Mouse (Mus musculus): ENCODE results near the gene Scoc. TPM values are rescaled to one million over a fixed set of nuclear protein-coding genes. Genes with fewer than 3 reads are reported as not detected.
A peak's percentile ranks its signal among the peaks of the same experiment; 100 is the strongest.

Gene Scoc
- total RNA-seq, 2 experiments from 2014 or later = 58.0 to 62.4 TPM

GRCm38 (mm10) chr8:83405548-83405947 is 52.6 kb downstream of the Scoc start:
- DNase-seq = no peak

DNA sequence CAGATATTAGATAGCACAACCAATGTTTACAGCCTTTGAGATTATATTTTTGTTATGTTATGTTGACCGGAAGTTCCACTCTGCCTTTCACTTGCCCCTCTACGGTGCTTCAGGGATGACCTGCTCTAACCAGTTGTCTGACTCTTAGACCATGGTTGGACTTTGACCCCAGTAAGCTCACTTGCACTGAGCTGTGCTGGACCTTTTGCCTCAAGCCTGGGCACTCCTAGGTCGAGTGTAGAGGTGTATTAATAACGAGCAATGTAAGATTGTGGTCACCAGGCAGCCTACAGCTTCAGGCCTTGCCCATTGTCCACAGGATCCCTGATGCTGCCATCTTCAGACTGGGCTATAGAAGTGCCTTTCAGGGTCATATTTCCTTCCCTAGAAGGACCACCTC is 60.5 kb downstream of the Scoc start:
- DNase-seq = no peak

GRCm38 (mm10) chr8:83396680-83397079 is 61.5 kb downstream of the Scoc start:
- DNase-seq = no peak

DNA sequence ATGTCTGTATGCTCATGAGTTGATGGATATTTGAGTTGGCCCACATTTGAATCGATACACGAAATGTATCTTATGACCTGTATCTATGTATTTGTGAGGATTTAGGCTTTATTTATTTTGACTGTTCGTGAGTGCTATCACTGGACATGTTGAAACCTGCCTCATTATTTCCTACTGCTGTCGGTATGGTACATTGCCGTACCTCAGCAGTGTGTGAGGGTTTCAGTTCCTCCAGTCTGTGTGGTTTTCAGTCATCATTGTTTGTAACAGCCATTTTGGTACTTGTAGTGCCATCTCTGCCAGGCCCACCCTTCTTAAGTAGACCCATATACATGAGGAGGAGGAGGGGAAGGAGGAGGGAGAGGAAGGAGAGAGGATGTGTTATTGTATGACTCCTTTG is 63.9 kb downstream of the Scoc start:
- DNase-seq = no peak

GRCm38 (mm10) chr8:83392521-83392920 is 65.7 kb downstream of the Scoc start:
- DNase-seq = no peak

DNA sequence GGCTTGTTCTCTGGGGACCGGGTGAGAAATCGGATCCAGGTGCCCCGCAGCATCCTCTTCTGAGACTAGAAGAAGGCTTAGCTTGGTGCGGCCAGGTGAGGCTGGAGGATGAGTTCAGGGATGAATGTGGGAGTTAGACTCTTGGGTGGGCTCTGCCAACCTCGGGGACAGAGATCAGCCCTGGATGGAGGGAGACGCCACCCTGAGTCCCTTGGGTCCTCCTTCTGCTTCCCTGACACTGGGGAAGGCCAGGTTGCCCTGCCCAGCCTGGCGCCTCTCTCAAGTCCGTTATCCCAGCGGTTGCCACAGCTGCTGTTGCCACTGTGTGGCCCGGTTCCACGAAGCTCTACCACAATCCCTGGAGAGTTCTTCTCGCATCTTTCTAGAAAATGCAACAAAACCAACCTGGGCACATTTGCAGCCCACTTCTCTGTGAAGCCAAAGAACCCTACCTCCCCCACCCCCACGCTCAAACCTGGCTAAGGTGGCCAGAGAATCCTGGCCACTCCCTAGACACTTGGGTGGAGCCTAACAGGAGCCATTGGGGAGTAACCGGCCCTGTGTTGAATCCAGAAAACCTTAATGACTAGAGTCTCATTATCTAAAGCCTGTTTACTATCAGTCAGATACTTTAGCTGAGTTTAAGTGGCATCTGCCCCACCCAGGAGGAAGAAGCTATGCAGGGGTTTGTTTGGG is 68.0 kb downstream of the Scoc start:
- DNase-seq = no peak

GRCm38 (mm10) chr8:83389316-83390005 is 68.7 kb downstream of the Scoc start, which contains the start of gene Clgn:
Gene Clgn (plus strand): TSS chr8:83389867.
- DNase-seq = peak; percentile 67

DNA sequence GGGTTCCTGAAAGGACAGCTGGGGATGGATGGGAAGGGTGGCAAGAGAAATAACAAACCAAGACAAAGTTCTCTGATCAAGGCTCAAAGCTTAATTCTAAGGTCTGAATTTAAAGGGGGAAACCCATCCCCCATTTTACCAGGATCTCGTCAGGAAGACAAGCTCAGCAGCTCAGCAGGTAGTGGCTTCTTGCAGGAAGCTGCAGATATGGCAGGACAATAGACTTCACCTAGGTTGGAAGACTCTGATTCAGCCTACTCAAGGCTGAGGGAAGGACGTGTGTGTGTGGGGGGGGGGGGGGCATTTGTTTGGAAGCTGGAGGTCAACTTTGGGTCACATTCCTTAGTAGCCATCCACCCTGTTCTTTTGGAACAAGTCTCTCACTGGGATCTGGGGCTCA is 75.3 kb downstream of the Scoc start:
- DNase-seq = no peak

DNA sequence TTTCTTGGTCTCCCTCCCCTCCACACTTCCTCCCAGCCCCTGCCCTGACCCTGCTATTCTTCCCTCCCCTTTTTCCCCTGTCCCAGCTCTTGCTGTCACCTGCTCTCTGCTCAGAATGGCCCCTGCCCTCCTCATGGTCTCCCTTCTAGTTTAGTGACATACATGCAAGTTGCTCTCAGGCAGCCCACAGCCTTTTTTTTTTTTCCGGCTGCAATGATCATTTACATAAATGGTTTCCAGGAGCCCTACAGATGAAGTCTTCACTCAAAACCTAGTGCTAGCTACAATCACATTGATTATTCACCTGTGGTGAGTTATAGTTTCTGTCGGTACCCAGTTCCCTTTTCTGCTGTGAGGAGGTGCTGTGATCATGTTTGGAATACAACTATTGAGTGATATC is 77.2 kb downstream of the Scoc start:
- DNase-seq = no peak

GRCm38 (mm10) chr8:83380141-83380540 is 78.0 kb downstream of the Scoc start:
- DNase-seq = no peak

Other genes with a start within 250 kb of the Scoc start
- 1,000 to 10,000 TPM; 2,963 to 3,460 TPM for gene Ucp1, start 168.0 kb downstream of the Scoc start, total RNA-seq (2021)
- 10 to 100 TPM; 22.2 to 25.8 TPM for gene Elmod2, start 125.9 kb downstream of the Scoc start, total RNA-seq (2021)
- gene Mgat4d, start 109.9 kb downstream of the Scoc start, total RNA-seq (2021) = not detected
- 1 to 10 TPM in 1 of 2 experiments, under 1 TPM in 1; 0.60 to 1.4 TPM for gene Clgn, start 68.5 kb downstream of the Scoc start, total RNA-seq (2021)
- gene Olfr370, start 77.4 kb upstream of the Scoc start, total RNA-seq (2021) = not detected
- 100 to 1,000 TPM; 340 to 396 TPM for gene Ndufb7, start 108.3 kb upstream of the Scoc start, total RNA-seq (2021)
- 100 to 1,000 TPM; 305 to 336 TPM for gene Tecr, start 149.6 kb upstream of the Scoc start, total RNA-seq (2021)
- gene Dnajb1, start 149.8 kb upstream of the Scoc start, total RNA-seq (2021) = 10 to 100 TPM; 24.7 to 28.8 TPM
- gene Gipc1, start 194.3 kb upstream of the Scoc start, total RNA-seq (2021) = 10 to 100 TPM; 51.4 to 52.5 TPM
- 1 to 10 TPM in 1 of 2 experiments, under 1 TPM in 1; 0.75 to 1.4 TPM for gene Ptger1, start 208.3 kb upstream of the Scoc start, total RNA-seq (2021)
- 100 to 1,000 TPM; 130 to 163 TPM for gene Pkn1, start 240.8 kb upstream of the Scoc start, total RNA-seq (2021)

All from adrenal gland, postnatal 10 days (tissue).